Mouse (Mus musculus): ENCODE measurements around the gene Ankle1. TPM values are rescaled to one million over a fixed set of nuclear protein-coding genes. Genes with fewer than 3 reads are reported as not detected.

Gene Ankle1
- total RNA-seq (2014; rRNA removed), result 0.81 and 2.8 TPM in 2 replicates
- polyA plus RNA-seq (2015; fragmentation: Nextera tagmentation; extraction: Ambion mirVana), result 0.97 and 2.3 TPM in 2 replicates

DNA sequence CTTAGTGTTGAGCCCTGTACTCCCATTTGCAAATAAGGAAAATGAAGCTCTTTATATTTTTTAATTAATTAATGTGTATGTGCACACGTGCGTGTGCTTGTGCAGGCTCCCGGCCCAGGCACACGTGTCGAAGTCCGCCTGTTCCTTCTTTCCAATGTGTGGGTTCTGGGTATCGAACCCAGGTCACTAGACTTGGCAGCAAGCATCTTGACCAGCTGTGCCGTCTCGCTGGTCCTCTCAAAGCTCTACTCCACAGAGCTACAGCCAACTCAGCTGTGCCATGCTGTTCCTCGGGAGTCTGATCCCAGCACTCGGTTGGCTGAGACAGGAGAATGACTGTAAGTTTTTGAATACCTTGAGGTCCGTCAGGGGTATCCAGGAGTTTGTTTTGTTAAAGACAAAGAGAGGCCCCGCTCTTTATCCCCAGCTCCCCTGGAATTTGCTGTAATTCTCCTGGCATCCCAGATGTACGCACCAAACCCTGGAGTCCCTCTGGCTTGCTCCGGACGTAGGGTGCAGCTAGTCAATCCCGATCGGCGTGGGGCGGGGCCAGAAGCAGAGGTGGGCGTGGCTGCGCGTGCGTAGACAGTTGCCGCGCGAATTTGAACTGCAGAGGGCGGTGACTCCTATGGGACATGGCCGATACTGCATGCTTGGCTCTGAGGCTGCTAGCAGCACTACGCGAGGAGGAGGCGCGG, at the start of gene Ankle1:
Ankle1 (plus strand) TSS at position 610 of the 698 bp plus-strand sequence.
- peak within 1 kb of the TSS; percentile 93 for H3K4me2 ChIP-seq (ENCODE audit: low read depth)
- H3K4me1 ChIP-seq (ENCODE audit: insufficient read depth), result peaks cover 6% of the 10 kb centered on the region; the same call in 1 of the 2 replicates
- H3K4me3 ChIP-seq (ENCODE audit: low read depth, low read length), result peak within 1 kb of the TSS; percentile 37
- 17% methylated on average over 33 of the region's 33 CpGs for WGBS
- no peak within 1 kb of the TSS for H3K27ac ChIP-seq (ENCODE audit: low read depth, low read length)
- H3K9me3 ChIP-seq (ENCODE audit: low read length), result no peaks in the 10 kb centered on the region
- H3K36me3 ChIP-seq (ENCODE audit: insufficient read depth), result peaks cover 3% of the 10 kb centered on the region
- peak; percentile 81 for TF ChIP-seq CTCF (IDR thresholded peaks at IDR 0.05; ENCODE audit: low read depth)
- DNase-seq (peak; percentile 94), ATAC-seq (peak; percentile 95)
- no peaks in the 10 kb centered on the region for H3K27me3 ChIP-seq (ENCODE audit: insufficient read depth, low read length)
- peak within 1 kb of the TSS; percentile 33 for H3K9ac ChIP-seq

DNA sequence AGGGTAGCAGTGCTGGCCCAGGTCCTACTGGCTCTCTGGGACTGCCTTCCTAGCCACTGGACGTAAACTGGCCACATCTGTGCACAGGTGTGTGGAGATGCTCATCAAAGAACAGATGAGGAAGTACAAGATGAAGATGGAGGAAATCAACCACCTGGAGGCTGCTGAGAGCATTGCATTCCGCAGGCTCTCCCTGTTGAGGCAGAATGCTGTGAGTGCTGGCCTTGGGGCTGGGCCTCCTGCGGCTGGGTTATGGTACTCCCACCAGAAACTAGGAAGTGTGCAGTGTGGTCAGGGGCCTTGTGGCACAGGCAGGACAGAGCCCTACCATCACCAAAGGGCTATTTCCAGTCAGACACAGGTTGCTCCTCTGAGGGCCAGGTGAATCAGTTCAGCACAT, 47.8 kb upstream of the Ankle1 start:
- DNase-seq, result no peak
- no peak overlapping the region for H3K4me3 ChIP-seq (ENCODE audit: low read depth, low read length)
- no peaks in the 10 kb centered on the region for H3K27me3 ChIP-seq (ENCODE audit: insufficient read depth, low read length)
- H3K9ac ChIP-seq, result no peak overlapping the region
- no peak overlapping the region for H3K27ac ChIP-seq (ENCODE audit: low read depth, low read length)
- peaks cover 78% of the 10 kb centered on the region for H3K36me3 ChIP-seq (ENCODE audit: insufficient read depth)
- no peaks in the 10 kb centered on the region for H3K9me3 ChIP-seq (ENCODE audit: low read length)
- 91% methylated on average over 3 of the region's 3 CpGs for WGBS
- H3K4me2 ChIP-seq (ENCODE audit: low read depth), result no peak overlapping the region
- TF ChIP-seq CTCF (IDR thresholded peaks at IDR 0.05; ENCODE audit: low read depth), result 0 out of 2 replicates have a peak, but pooled peaks have one; percentile 21
- no peaks in the 10 kb centered on the region for H3K4me1 ChIP-seq (ENCODE audit: insufficient read depth)
- ATAC-seq, result no peak

DNA sequence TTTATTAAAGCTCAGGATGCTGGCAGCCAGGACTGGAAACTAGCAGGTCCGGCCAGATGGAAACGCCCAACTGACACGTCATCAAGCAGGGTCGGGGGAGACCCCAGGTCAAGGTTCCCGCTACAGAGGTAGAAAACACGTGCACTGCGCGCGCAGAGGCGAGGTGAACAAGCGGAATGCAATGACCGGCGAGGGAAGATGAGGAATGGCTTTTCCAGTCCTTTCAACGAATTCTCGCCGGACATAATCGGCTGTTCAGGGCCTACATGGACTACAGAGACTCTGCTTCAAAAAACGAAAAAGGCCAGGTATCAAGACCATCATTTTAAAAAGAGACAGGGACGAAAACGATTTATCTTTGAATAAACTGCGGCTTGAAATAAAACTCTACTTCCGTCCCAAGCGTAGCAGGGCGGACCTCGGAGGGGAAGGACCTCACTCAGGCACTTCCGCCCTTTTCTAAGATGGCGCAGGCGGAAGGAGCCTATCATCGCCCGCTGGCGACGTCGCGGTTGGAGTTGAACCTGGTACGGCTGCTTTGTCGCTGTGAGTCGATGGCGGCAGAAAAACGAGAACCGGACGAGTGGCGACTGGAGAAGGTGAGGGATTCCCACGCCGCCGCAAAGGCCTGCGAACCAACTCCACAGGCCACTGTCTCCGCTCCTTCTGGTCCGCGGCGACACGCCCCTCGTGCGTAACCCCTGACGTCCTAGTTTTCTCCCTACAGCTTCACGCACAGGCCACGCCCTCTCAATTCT, 38.9 kb upstream of the Ankle1 start, which contains the start of gene Use1:
Use1 (plus strand) TSS at position 78 of the 758 bp plus-strand sequence.
- Histone ChIP-seq H3K4me1 (ENCODE audit: insufficient read depth) (peaks cover 6% of the 10 kb centered on the region; the same call in 1 of the 2 replicates), H3K36me3 (ENCODE audit: insufficient read depth) (peaks cover 13% of the 10 kb centered on the region), H3K4me3 (ENCODE audit: low read depth, low read length) (peak within 1 kb of the TSS; percentile 59), H3K27ac (ENCODE audit: low read depth, low read length) (peak within 1 kb of the TSS; percentile 90), H3K27me3 (ENCODE audit: insufficient read depth, low read length) (no peaks in the 10 kb centered on the region), H3K9ac (peak within 1 kb of the TSS; percentile 67), H3K9me3 (ENCODE audit: low read length) (no peaks in the 10 kb centered on the region), H3K4me2 (ENCODE audit: low read depth) (peak within 1 kb of the TSS; percentile 89)
- WGBS, result under 1% methylated on average over 56 of the region's 56 CpGs
- DNase-seq, result peak; percentile 95
- ATAC-seq, result peak; percentile 83
- no peak for TF ChIP-seq CTCF (IDR thresholded peaks at IDR 0.05; ENCODE audit: low read depth)

DNA sequence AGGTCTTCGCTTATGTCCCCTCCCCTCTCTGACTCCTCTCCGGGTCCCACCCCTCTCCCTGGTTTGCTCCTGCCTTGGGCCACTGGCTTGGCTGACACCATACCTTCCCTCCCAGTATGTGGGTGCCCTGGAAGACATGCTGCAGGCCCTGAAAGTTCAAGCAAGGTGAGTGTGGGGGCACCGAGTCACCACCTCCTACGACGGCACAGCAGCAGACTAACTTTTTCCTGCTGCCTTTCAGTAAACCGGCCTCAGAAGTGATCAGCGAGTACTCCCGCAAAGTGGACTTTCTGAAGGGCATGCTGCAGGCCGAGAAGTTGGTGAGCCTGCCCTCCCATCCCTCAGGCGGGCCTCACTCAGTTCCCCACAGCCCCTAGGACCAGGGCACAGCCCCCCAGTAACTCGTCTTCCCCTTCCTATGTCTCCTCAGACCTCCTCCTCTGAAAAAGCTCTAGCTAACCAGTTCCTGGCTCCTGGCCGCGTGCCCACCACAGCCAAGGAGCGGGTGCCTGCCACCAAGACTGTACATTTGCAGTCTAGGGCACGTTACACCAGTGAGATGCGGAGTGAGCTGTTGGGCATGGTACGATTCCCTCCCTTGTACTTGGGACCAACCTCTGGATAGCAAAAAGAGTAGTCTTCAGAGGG, 38.2 kb upstream of the Ankle1 start:
- H3K36me3 ChIP-seq (ENCODE audit: insufficient read depth), result peaks cover 13% of the 10 kb centered on the region
- no peaks in the 10 kb centered on the region for H3K9me3 ChIP-seq (ENCODE audit: low read length)
- TF ChIP-seq CTCF (IDR thresholded peaks at IDR 0.05; ENCODE audit: low read depth), result no peak
- peak overlapping the region; percentile 59 for H3K4me3 ChIP-seq (ENCODE audit: low read depth, low read length)
- peaks cover 6% of the 10 kb centered on the region; the same call in 1 of the 2 replicates for H3K4me1 ChIP-seq (ENCODE audit: insufficient read depth)
- H3K27ac ChIP-seq (ENCODE audit: low read depth, low read length), result peak overlapping the region; percentile 90
- no peak for ATAC-seq
- peak overlapping the region; percentile 67 for H3K9ac ChIP-seq
- 48% methylated on average over 17 of the region's 17 CpGs for WGBS
- H3K4me2 ChIP-seq (ENCODE audit: low read depth), result peak overlapping the region; percentile 89
- no peaks in the 10 kb centered on the region for H3K27me3 ChIP-seq (ENCODE audit: insufficient read depth, low read length)
- no peak for DNase-seq

DNA sequence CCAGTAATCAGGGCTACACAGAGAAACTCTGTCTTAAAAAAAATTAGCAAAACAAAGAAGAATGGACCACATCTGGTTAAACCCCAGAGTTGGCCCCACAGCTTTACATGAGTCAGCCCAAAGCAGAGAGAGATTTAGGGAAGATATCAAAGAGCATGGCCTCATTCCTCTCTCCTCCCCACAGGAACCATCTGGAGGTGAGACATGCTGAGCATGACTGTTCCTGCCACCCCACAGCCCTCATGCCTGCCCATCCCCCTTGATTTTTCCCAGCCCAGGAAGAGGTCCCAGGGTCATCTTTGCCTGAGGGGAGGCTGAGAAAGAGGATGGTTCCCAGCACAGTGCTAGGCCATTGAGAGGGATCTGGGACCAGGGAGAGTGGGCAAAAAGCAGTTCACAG, 37.4 kb upstream of the Ankle1 start:
- Histone ChIP-seq H3K4me3 (ENCODE audit: low read depth, low read length) (no peak overlapping the region), H3K4me2 (ENCODE audit: low read depth) (no peak overlapping the region), H3K27ac (ENCODE audit: low read depth, low read length) (no peak overlapping the region), H3K27me3 (ENCODE audit: insufficient read depth, low read length) (no peaks in the 10 kb centered on the region), H3K9me3 (ENCODE audit: low read length) (no peaks in the 10 kb centered on the region), H3K9ac (no peak overlapping the region), H3K36me3 (ENCODE audit: insufficient read depth) (peaks cover 13% of the 10 kb centered on the region), H3K4me1 (ENCODE audit: insufficient read depth) (peaks cover 6% of the 10 kb centered on the region; the same call in 1 of the 2 replicates)
- ATAC-seq (no peak), DNase-seq (no peak)
- TF ChIP-seq CTCF (IDR thresholded peaks at IDR 0.05; ENCODE audit: low read depth), result no peak

DNA sequence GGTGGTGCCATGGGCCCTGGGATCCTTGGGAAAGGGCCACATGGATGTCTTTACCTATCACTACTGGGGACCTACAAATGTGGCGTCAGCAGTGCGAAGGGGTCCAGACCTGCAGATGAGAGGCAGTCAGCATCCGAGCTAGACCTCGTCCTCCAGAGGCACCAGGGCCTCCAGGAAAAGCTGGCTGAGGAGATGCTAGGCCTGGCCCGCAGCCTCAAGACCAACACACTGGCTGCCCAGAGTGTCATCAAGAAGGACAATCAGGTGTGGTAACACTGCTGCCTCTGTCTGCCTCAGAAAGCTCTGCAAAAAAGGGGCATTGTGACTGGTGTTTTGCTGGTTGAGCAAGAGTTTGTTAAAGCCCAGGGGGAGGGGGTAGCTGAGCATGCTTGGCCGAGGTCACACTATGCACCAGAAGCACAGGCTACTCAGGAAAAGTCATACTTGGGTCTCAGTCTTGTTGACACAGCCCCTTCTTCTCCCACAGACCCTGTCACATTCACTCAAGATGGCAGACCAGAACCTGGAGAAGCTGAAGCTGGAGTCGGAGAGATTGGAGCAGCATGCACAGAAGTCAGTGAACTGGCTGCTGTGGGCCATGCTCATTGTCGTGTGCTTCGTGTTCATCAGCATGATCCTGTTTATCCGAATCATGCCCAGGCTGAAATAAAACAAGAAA, 36.6 kb upstream of the Ankle1 start:
- no peak overlapping the region for H3K9ac ChIP-seq
- no peak for ATAC-seq
- 93% methylated on average over 10 of the region's 10 CpGs for WGBS
- no peak overlapping the region for H3K4me3 ChIP-seq (ENCODE audit: low read depth, low read length)
- H3K4me1 ChIP-seq (ENCODE audit: insufficient read depth), result peaks cover 6% of the 10 kb centered on the region; the same call in 1 of the 2 replicates
- no peaks in the 10 kb centered on the region for H3K27me3 ChIP-seq (ENCODE audit: insufficient read depth, low read length)
- no peak for DNase-seq
- no peaks in the 10 kb centered on the region for H3K9me3 ChIP-seq (ENCODE audit: low read length)
- no peak overlapping the region for H3K27ac ChIP-seq (ENCODE audit: low read depth, low read length)
- no peak for TF ChIP-seq CTCF (IDR thresholded peaks at IDR 0.05; ENCODE audit: low read depth)
- no peak overlapping the region for H3K4me2 ChIP-seq (ENCODE audit: low read depth)
- peaks cover 17% of the 10 kb centered on the region for H3K36me3 ChIP-seq (ENCODE audit: insufficient read depth)

Data from forebrain, postnatal 0 days (tissue).